Mouse (Mus musculus) embryonic fibroblast, embryonic 13.5 days (primary cell): ENCODE measurements around the gene D17H6S53E.

ENCODE experiments used
- CTCF ChIP-seq: IDR thresholded peaks from 2 replicates; pipeline ENCODE4 v1.5.1; 2011; ENCODE audit warnings: mild to moderate bottlenecking, control low read depth, low read length, moderate library complexity, borderline replicate concordance; ENCODE audit not compliant: insufficient read depth
- POLR2A ChIP-seq: IDR thresholded peaks from 2 replicates; pipeline ENCODE4 v1.6.1; 2011; ENCODE audit warnings: low read depth, mild to moderate bottlenecking, control low read depth, low read length, moderate library complexity

DNA sequence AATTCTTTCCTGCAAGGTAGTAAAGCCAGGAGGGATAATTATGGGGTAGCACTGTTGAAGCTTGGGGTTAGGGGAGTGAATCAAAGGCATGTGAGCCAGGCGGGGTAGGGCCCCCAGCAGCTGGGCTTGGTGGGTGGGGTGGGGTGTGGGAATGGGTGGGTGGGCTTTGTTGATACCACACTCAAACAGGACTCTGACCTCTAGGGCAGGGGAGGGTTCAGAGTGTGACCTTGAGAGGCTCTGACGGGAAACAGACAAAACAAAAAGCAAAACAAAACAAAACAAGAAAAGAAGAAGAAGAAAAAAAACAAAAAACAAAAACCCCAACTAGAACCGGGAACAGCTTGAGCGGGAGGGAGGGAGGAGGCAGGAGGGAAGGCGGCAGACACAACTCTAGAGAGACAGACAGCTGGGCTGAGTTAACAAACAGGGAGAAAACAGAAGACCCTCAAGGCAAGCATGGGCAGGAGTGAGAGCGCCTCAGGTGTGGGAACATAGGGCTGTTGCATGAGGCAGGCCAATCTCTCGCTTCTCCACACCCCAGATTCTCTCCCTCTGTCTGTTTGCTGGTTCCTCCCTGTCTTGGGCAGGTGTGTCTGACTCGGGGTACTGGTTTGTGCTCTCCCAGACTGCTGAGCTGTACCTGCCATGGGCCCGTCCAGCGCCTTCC lies 49.5 kb upstream of the D17H6S53E start, which contains the start of gene Ly6g6e:
- TF ChIP-seq CTCF = no peak
- TF ChIP-seq POLR2A = no peak
